Mouse (Mus musculus) cerebellum, adult 11-12 months (tissue): ENCODE measurements at regions not wholly inside any gene's neighbourhood (a gene's known extent, or its start where the extent isn't known, plus 50 kb on each side); places are given as distances from the start of the nearest gene placed in this dataset.
"Not testable (repeated sequence)": the region's sequence is repeated elsewhere in the genome, so short reads cannot be mapped to it uniquely, and the experiment has no call there.

Experiments used
- DNase-seq: peaks from one replicate; pipeline ENCODE4 v3.0.0; 2022

DNA sequence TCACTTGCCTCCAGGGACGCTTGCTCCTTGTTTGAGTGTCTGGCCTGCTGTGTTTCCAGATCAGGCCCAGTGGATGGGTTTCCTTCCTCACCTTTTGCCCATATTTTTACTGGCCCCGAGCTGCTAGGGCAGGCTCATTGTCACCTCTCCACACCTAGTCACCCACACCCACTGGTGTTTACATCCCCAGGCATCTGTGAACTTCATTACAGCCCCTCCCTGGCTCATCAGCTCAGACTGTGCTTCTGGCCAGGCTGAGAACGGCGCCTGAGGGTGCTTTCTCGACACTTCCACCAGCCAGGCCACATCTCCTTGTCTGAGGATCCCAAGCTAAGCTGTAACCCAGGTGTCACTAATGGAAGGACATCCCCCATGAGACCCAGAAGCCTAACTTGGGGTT, 129.8 kb upstream of the Klf4 start:
- DNase-seq, result no peak

DNA sequence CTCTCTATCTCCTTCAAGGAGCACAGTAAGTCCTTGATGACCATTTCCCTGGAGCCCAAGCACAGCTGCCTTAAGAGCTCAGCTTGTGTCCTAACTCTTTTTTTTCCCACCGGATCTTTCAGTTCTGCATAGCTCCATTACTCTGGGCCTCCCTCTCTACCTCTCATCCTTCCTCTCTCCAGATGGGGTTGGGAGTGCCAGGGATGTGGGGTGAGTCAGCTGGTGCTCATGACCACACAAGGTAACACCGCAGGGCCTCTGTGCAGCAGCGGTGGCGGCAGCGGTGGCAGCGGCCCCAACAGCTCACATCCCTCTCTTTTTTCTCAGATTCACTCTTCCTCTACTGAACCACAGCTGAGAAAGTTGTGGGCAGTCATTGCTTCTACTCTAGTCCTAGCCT, 126.6 kb upstream of the Klf4 start:
- no peak for DNase-seq

DNA sequence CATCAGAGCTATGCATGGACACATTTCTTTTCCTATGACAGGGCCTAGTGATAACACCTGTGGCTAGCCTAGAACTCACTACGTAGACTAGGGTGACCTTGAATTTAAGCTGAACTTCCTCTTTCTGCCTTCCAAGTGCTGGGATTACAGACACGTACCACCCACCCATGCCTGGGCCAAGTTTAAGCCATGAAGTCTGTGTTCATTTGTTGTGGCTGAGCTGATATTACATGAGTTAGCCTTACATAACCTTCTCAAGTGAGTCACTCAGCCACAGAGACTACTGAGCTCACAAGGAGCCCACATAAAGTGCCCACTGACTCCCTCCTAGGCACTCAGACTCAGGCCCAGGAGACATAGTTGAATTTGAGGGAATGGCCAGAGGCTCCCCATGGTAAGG, 123.1 kb upstream of the Klf4 start:
- no peak for DNase-seq

DNA sequence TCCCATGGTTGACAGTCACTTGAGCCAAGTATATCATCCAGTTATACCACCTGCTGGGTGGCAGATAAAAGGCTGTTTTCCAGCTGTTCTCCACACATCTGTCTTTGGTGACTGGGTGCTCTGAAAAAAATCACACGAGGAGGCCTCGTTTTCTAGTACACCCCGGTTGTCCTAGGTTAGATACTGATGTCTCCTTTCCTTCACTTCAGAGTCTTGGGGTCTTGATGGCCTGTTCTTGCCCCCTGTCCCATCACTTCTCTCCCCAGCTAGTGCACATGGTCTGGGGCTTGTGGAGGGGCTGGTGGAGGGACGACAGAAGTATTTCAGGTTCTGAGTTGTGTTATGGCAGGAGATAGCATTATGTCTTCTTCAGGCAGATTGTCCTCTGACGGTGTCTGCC, 120.4 kb upstream of the Klf4 start:
- no peak for DNase-seq

DNA sequence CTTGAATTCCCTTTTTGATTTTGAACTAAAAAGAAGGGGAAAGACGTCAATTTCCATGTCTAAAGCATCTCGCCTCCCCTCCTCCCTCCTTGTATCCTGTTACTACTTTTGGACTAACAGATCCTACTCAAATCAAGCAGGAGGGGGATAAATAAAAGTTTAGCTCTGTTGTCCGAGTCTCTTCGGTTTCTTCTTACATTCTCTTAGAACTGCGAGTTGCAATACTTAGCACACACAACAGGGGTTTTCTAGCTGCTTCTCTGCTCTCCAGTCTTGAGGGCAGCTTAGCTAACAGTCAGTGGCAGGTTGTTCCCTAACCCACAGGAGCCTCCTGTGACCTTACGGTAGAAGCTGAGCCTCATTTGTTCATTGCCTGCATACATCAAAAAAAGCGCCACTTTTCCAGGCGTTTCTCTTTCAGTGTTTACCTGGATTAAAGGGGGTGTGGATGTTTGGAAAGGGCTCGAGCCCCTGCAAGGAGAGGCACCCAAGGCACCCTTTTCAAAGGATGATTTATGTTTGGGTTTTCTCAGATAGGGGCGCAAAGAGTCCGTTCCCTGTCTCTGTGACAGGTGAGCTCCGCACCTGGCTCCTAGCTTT, 119.6 kb upstream of the Klf4 start:
- DNase-seq, result peak; percentile 10

DNA sequence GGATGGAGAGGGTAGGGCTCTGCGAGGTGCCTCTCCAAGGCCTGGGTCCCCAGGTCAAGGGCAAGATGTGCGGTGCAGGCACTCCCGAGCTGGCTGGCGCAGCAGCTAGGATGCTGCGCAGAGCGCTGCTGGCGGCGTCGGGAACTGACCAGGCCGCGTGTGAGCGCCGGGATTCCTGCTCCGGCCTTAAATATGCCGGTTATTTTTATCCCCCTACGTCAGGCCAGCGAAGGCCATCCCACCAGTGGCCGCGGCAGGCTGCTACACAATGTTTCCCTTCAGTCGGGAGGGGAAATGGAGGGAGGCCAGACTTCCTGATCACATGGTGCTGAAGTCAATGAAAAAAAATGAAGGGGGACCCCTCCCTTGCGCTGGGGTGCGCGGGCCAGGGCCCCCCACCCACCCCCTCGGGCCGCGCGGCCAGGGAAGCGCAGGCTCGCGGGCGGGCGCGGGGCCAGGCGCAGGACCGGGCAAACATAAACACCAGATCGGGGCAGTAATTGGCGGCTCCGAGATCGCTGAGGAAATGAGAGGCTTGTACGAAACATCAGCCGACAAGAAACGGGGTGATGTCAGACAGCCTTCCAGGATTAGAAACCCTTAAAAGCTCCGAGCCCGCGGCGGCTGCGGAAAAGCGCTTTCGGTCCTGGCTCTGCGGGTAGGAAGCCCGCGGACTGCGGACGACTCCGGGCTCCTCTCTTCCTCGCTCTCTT, 118.9 kb upstream of the Klf4 start:
- peak; percentile 87 for DNase-seq

DNA sequence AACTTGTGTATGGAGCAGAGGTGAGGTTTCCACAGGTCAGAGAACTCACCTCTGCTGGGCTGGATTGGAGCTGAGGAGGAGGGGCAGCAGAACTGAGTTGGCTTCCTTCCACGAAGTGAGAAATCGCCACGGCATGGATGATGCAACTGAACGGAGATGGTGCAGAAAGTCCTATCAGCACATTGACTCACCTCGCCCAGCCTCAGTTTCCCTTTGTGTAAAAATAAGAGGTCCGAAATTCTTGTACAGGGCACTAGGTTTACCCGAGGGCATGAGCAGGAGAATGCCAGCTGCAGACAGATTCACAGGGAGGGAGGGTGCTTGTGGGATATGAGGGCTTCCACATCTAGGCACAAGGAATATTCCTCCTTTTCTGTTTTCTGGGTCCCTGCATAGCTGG, 117.9 kb upstream of the Klf4 start:
- peak; percentile 27 for DNase-seq

DNA sequence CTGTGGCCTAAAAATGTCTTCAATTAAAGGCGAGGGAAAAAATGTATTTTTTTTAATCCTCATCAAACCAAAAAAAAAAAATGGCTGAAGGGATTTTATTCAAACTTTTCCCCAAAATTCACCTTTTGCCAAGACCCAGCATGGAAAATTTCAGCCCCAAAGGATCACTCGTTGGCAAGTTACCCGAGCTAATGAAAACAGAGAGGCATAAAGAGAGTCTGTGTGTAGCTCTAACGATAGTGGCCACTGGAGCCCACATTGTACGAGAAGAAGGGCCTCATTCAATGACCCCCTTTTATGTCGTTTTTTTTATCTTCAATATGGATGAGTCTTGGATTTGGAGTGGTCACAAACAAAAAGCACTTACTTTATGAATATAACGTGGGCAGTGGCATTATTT, 116.1 kb upstream of the Klf4 start:
- DNase-seq, result no peak

DNA sequence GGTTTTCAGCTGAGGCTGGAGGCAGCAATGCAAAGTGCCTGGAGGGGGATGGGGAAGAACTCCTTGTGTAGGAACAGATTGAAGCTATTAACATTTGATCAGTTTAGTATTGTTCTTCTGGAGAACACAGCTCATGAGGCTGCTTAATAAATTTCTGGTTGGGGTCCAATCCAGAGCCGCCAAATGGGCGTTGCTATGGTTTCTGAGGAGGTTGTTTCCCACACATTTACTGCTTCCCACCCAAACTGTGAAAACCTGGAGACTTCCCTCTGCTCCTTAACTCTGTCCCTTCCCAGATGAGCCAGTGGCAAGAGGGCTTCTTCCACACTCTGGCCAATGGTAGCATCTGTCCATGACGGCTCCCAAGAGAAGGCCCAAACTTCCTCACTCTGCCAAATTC, 113.2 kb upstream of the Klf4 start:
- DNase-seq, result no peak

DNA sequence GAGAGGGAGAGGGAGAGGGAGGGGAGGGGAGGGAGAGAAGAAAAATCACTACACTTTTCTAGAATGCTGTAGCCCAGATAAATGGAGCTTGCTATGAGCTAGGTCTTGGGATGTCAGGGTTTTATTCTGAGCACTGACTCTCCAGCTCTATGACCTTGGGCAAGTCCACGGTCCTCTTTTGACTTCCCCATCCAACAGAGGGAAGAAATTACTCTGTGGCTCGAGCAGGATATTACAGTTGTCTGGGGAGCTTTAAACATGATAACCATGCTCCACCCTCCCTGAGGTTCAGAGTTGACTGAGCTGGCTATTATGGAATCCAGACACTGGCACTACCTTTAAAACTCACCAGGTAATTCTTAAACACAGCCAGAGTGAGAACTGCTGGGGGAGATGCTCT, 112.6 kb upstream of the Klf4 start:
- DNase-seq, result no peak

DNA sequence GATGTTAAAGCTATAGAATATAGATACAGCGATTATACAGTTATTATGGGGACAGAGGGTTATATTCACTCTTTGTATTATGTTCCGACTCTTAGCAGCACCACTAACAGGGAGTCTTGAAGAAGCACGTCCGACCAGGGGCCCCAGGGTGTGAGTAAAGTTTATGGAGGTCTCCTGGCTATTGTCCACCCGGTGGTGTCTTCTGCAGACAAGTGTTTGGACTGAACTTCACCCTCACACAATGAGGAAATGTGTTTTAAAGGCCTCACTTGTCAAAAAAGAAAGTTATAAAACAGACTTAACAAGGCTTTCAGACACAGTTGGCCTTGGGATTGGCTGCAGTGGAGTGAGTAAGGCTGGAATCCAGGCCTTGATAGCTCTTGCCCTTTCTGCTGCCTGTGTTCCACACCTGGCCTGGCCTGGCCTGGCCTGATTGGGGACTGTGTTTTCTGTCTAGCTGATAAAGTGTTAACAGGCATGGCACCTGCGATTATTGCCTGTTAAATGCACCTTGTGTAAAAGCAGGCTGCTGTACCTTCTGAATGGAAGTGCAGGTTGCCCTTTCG, 102.8 kb upstream of the Klf4 start:
- no peak for DNase-seq

DNA sequence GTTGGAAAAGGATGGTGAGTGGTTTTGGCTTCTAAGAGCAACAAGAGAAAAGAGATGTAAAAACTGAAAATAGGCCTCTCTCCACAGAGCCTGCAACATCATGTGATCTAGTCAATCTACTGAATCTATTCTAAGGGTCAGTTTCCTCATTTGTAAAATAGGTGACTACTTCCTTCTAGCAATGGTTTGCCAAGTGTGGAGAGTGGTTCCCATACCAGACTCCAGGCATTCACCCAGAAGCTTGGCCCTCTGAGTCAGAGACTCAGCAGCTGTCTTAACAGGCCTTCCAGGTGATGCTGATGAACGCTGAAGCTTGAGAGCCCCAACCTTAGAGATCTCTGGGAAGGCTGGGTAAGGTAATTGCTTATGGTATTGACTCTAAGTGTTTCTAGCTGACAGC, 98.9 kb upstream of the Klf4 start:
- DNase-seq, result no peak

DNA sequence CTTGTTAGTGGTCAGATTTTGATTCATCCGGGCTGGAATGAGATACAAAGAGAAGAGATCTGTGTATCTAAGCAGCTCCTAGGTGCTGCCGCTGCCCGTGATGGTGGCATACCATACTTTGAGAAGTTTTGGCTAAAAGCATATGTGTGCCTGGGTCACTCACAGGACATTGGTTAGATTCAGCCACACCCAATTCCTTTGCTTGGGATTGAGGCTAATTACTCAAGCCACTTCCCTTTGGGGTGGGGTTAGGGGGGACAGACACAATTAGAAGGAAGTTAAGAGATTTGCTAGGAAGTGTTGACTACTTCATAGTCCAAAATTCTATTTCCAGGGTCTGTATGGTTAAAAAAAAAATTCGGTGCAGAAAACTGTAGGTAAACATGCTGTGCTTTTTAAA, 97.9 kb upstream of the Klf4 start:
- not testable (repeated sequence) for DNase-seq

DNA sequence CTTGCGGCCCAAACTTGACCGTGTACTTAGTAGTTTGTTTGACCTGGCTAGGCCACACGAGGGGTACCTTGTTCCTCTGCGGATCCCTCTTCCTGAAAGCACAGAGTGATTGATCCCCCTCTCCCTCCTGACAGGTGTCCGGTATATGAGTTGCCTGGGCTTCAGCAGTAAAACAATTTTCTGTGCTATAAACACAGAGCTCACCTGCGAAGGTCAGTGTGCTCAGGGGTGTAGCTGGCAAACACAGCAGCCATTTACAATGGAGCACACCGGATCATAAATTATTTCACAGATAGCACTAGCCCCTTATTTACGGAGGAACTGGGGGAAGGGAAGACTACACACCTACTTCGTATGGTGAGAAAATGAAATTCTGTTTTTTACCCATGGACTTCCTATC, 92.5 kb upstream of the Klf4 start:
- no peak for DNase-seq

DNA sequence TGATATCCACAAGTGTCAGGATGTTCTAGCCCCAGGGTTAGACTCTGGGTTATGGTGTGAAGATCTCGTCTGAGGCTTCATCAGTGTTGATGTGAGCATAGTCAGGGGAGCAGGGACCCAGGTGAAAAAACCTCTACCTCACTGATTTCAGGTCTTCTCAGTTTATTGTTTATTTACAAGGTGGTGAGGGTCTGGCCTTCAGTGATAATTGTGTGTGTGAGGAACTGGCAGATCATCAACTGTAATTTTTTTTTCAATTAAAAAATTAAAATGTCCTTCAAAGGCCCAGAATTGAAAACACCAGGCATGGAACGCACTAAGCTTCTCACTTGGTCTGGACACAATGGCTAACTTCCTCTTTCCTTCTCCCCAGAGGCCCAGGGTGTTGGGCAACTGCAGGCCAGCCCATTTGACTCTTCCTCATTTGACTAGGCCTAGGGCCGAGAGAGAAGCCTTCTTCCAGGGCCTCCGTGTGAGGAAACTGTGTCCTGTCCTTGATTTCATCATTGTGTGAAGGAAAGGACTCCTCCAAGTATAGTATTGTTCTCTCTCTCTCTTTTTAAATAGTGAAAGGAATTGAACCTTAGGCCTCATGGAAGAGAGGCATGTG, 91.0 kb upstream of the Klf4 start:
- no peak for DNase-seq

DNA sequence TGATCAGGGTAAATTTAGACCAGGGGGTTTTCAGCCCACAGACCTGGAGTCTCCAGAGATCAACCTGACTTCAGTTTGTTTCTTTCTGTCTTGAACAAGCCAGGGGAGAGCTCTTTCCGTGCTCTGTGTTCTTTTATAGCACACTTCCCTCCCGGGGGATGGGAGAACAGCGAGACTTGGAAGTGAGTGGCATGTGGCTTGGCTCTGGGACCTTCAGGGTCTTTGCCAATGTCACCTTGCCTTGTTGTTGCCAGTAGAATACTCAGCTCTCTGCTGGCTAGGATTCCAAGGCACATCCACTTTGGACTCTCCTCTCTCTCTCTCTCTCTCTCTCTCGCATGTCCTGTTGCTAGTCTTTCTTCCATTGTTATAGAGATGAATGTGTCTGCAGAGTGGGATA, 90.4 kb upstream of the Klf4 start:
- DNase-seq, result no peak

DNA sequence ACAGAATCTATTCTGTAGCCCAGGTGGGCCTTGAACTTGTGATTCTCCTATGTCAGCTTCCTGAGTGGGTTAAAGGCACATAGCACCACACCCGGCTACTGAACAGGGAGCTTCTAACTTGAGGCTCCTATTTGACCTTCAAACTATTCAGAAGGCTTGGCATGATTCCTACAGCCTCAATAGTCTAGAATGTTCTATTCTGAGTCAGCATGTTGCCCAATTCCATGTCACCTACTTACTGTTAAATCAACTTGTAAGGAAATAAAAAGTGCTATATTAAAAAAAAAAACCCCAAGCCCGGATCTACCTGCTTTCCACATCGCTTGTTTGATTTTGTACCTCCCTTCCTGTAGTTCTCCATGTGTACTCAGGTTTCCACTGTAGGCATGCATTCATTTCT, 87.6 kb upstream of the Klf4 start:
- no peak for DNase-seq

DNA sequence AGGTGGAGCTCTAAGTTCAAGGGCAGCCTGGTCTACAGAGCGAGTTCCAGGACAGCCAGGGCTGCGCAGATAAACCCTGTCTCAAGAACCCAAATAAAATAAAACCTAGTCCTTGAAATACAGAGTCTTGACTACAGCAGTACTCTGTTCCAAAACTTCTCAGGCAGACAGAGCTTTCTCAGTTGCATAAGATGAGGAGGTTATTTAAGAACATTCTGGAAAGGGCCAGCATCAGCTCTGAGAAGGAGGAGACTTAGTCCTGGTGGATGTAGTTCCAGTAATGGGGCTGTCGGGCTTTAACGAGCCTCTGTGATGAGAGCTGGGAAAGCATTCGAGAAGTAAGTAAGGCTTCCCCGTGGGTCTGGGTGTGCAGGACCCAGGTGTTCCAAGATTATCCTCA, 83.5 kb upstream of the Klf4 start:
- no peak for DNase-seq

DNA sequence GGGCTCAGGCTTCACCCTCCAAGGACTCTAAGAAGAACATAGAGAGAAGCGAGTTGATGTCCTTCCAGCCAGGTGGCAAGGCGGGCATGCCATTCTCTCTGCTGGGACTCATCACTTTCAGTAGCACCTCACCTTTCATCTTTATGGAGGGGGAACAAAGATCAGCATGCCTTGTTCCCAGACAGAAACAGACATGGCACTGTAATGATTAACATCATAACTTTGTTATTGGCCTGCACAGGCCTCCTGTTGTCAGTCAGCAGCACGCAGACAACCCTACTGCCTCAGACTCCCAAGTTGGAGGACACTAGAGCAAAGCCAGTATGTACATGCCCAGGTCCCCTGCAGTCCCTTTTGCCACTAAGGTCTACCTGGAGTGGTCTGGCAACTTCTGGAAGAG, 81.3 kb upstream of the Klf4 start:
- no peak for DNase-seq

DNA sequence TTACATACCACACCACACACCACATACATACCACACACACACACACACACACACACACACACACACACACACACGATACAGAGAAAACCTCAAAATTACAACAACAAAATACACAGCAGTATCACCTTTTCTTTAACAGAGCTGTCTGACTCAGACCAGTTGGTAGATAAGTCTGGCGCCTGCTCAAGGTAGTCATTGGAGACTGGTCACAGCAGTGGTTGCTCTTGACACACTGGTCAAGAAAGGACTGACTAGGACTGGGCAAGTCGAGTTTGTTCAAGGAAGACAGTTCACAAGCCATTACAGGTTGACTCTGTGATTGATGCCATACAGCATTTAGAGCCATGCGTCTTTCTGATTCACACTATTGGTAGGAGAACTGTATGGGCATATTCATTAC, 78.7 kb upstream of the Klf4 start:
- no peak for DNase-seq

DNA sequence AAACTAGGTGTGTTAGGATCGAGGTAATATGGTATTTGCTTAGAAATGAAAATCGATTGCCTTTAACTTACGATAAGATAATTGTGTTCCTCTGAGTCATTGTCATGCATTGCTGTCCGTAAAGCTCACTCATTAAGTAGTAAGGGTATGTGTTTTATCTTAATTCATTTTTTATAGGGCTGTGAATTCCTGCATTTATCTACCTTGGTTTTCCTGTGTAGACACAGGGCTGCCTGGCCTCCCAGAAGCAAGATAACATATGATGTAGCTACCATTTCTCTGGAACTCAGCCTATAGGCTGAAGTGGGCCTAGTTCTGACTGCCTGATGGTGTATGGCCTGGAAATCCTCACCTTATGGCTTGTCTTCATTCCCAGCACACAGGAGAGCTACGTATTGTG, 76.9 kb upstream of the Klf4 start:
- DNase-seq, result no peak

DNA sequence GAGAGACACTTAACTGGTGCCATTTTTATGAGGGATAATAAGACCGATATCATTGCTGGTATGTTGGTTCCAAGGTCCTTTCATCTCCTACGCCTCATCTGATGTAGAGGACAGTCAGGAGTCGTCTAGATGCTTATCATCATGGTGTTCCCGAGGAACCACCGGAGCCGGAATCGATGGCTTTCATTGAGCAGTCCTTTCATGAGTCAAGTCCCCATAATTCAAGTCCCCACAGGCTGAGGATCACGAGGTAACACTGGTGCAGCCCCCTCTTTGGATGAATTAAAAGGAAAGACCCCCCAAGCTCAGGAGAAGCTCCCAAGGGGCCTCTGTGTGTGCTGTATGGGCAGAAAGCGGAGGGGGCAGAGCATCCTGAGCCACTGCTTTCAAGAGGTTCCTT, 73.3 kb upstream of the Klf4 start:
- DNase-seq, result no peak

DNA sequence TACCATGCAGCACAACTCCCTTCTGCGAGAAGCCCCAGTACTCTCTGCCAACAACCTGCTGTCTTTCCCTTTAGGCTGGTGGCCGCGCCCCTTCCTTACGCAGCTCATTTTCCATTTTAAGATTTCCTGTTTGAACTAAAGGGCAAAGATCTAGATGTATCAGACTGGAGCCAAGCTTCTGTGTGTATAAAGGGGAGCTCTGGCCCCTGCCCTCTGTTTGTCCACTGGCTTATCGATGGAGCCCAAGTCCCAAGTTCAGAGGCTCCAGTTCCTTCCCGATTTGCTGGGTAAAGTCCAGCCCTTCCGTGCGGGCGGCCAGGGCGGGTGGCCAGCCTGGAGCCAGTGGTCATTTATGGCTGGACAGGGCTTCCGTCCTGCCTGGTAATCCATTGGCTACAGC, 72.6 kb upstream of the Klf4 start:
- no peak for DNase-seq

DNA sequence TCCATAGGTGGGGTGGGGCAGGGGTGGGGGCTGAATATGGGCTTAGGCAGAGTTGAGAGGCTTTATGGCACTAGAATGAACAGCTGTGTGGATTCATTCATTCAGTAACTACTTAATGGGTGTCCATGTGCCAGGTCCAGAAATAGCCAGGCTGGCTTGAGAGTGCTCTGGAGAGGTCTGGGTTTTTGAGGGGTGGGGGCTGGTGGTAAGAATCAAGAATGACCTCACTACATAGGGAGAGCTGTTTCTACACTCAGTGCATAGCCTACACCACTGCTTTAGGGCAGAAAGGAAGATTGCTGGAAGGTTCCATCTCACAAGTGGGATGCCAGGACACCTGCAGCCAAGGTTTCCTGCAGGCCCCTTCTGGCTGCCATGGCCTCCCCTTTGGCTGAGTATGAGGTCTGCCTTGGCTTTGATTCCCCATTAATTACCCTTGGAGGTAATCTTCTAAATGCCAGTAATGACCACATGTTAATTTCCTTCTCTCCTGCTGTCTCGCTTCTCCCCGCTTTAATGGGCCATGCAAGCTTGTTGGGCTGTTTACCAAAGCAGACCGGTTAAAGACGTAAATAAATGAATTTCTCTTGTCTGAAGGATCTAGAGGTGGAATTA, 71.7 kb upstream of the Klf4 start:
- DNase-seq, result no peak
